In the genomic region with DNA sequence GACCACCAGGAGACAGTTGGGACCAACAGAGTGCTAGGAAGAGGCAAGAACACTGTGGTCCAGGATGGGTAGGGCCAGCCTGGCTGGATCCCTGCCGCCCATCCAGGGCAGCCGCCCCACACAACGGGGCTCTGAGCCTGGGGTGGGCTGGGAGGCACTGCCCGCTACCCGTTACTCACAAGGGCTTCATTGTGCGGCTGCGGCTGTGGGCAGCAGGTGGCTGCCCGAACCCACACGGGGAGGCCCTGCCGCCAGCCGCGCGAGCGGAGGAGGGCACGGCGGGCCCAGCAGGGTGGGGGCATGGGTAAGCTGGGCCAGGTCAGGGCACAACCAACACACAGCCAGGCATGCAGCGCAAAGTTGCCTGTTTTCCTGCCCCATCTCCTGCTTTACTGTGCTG, we compare ENCODE assay signal across 11 mouse cellular contexts. TPM values are rescaled to one million over a fixed set of nuclear protein-coding genes. Genes with fewer than 3 reads are reported as not detected.
DNase-seq lines count a peak whose midpoint lies in the region; ATAC-seq and TF ChIP-seq lines count a peak whose summit lies in the region.
"Had no signal": no experiment of that assay in that cellular context is flagged by ENCODE, and none has a peak within 500 bp of the region (broad histone marks: within the 10 kb centered on the region; RNA-seq: fewer than 3 reads in every experiment).

No protein-coding gene starts in this region.

- H3K4me2 ChIP-seq in midbrain, postnatal 0 days (ENCODE audit: low read depth, low read length, poor library complexity, severe bottlenecking) = no peak overlapping the region
- H3K4me2 ChIP-seq: embryonic facial prominence, embryonic 12.5 days had no signal

- peak; percentile 82 for ATAC-seq in midbrain, postnatal 0 days (ENCODE audit: low FRiP score)

- H3K9me3 ChIP-seq in midbrain, postnatal 0 days (ENCODE audit: low read length) = no peaks in the 10 kb centered on the region

- H3K27me3 ChIP-seq in midbrain, postnatal 0 days (ENCODE audit: insufficient read depth, low read length) = no peaks in the 10 kb centered on the region
- H3K27me3 ChIP-seq: embryonic facial prominence, embryonic 12.5 days had no signal

- no peaks in the 10 kb centered on the region for H3K4me1 ChIP-seq in cortical plate, adult 2 months (ENCODE audit: control insufficient read depth, insufficient read depth, low read length)
- peaks cover 5% of the 10 kb centered on the region; the same call in 1 of the 2 replicates for H3K4me1 ChIP-seq in midbrain, postnatal 0 days (ENCODE audit: insufficient read depth, low read length)
- no peaks in the 10 kb centered on the region for H3K4me1 ChIP-seq in lung, adult 2 months (ENCODE audit: control insufficient read depth, insufficient read depth, low read length)

- peak overlapping the region; percentile 71 for H3K27ac ChIP-seq in cortical plate, adult 2 months (ENCODE audit: insufficient read depth, low read length)
- H3K27ac ChIP-seq in midbrain, postnatal 0 days (ENCODE audit: low read depth, low read length) = 0 out of 2 replicates have a peak overlapping the region, but pooled peaks have one; percentile 26
- H3K27ac ChIP-seq: embryonic facial prominence, embryonic 12.5 days; macrophage had no signal

- H3K4me3 ChIP-seq in cortical plate, adult 2 months (ENCODE audit: insufficient read depth, low read length) = peak overlapping the region; percentile 15; the same call in 1 of the 2 replicates
- H3K4me3 ChIP-seq in midbrain, postnatal 0 days (ENCODE audit: low read depth, low read length) = no peak overlapping the region
- no peak overlapping the region for H3K4me3 ChIP-seq in lung, adult 2 months (replicated peaks; ENCODE audit: extremely low read depth, low read depth, low read length)
- H3K4me3 ChIP-seq: embryonic facial prominence, embryonic 12.5 days had no signal

- peak; percentile 16 for DNase-seq in ZHBTc4 (ENCODE audit: low read depth, low spot score)
- DNase-seq in layer of hippocampus, adult 8-10 months (ENCODE audit: low spot score in 2 of 2) = peak; percentile 66 to 74
- DNase-seq in midbrain, postnatal 0 days (ENCODE audit: low spot score) = peak; percentile 53
- no peak for DNase-seq in urinary bladder, postnatal 4 days (ENCODE audit: low spot score in 2 of 2)
- no peak for DNase-seq in testis, postnatal 14 days (ENCODE audit: low spot score)
- DNase-seq in lung, adult 2 months = no peak
- DNase-seq in urinary bladder, adult 18-20 months (ENCODE audit: low spot score in 2 of 2) = no peak
- DNase-seq: heart, postnatal 36 days had no signal

- no peak for TF ChIP-seq CTCF in cortical plate, adult 2 months (IDR thresholded peaks at IDR 0.05; ENCODE audit: extremely low read depth, insufficient read depth, low read length)
- TF ChIP-seq CTCF in midbrain, postnatal 0 days (IDR thresholded peaks at IDR 0.05) = no peak
- TF ChIP-seq CTCF in lung, adult 2 months (IDR thresholded peaks at IDR 0.05; ENCODE audit: insufficient read depth, low read length) = no peak

- 51% methylated on average over 17 of the region's 17 CpGs for WGBS in midbrain, postnatal 0 days
- 84% methylated on average over 17 of the region's 17 CpGs for whole genome bisulfite sequencing in lung, adult 2 months

- H3K9ac ChIP-seq in midbrain, postnatal 0 days (replicated peaks; ENCODE audit: low read length, poor library complexity, severe bottlenecking) = no peak overlapping the region
- H3K9ac ChIP-seq: embryonic facial prominence, embryonic 12.5 days had no signal

- no peaks in the 10 kb centered on the region for H3K36me3 ChIP-seq in midbrain, postnatal 0 days (ENCODE audit: insufficient read depth, low read length)
- H3K36me3 ChIP-seq: embryonic facial prominence, embryonic 12.5 days had no signal

- TF ChIP-seq POLR2A in cortical plate, adult 2 months (IDR thresholded peaks at IDR 0.05; ENCODE audit: extremely low read depth, insufficient read depth, low read length) = no peak
- TF ChIP-seq POLR2A in lung, adult 2 months (IDR thresholded peaks at IDR 0.05; ENCODE audit: borderline replicate concordance, extremely low read depth, low read depth, low read length) = no peak

RNA-seq across cellular contexts. Expression of gene Sstr5, which starts 21.1 kb away (rescaled TPM):
- polyA plus RNA-seq in cortical plate, adult 2 months (2012; rRNA removed) = 0.10 and 0.11 TPM in 2 replicates
- under 1 TPM in 3 of 4 experiments, not detected in 1; 0.10 to 0.20 (median 0.18) TPM for total RNA-seq in layer of hippocampus, adult 8-10 months (2022)
- total RNA-seq in midbrain, postnatal 0 days (2014; rRNA removed) = 1.9 and 2.0 TPM in 2 replicates
- polyA plus RNA-seq in midbrain, postnatal 0 days (2015; fragmentation: Nextera tagmentation; extraction: Ambion mirVana) = 1.7 and 2.4 TPM in 2 replicates
- 0.06 and 0.08 TPM in 2 replicates for polyA plus RNA-seq in lung, adult 2 months (2012; rRNA removed)
- total RNA-seq: heart, postnatal 36 days had no signal
- polyA plus RNA-seq: macrophage had no signal

RNA-seq across cellular contexts. Expression of gene Sox8, which starts 52.3 kb away (rescaled TPM):
- polyA plus RNA-seq in cortical plate, adult 2 months (2012; rRNA removed) = 42.5 and 51.6 TPM in 2 replicates
- 10 to 100 TPM; 47.4 to 54.5 (median 52.1) TPM for total RNA-seq in layer of hippocampus, adult 8-10 months (2022)
- 21.5 and 31.0 TPM in 2 replicates for total RNA-seq in midbrain, postnatal 0 days (2014; rRNA removed)
- polyA plus RNA-seq in midbrain, postnatal 0 days (2015; fragmentation: Nextera tagmentation; extraction: Ambion mirVana) = 16.3 and 19.9 TPM in 2 replicates
- 0.49 and 0.62 TPM in 2 replicates for polyA plus RNA-seq in lung, adult 2 months (2012; rRNA removed)
- polyA plus RNA-seq: macrophage had no signal

Comparison
In these comparisons a context has a peak if more than half of its experiments do, and no peak if none do; other contexts are left out.
1. DNase-seq: peak in ZHBTc4 (single experiment), layer of hippocampus, adult 8-10 months (2 of 2) and midbrain, postnatal 0 days (single experiment); none in urinary bladder, postnatal 4 days (0 of 2), testis, postnatal 14 days (single experiment), lung, adult 2 months (single experiment) and urinary bladder, adult 18-20 months (0 of 2).
2. RNA of gene Sox8, which starts 52.3 kb away (polyA plus RNA-seq): 42.5 to 51.6 TPM in cortical plate, adult 2 months and 16.3 to 19.9 TPM in midbrain, postnatal 0 days; 0.49 to 0.62 TPM in lung, adult 2 months; every median in the first group is over 10 times any median in the second.